In the genomic region with DNA sequence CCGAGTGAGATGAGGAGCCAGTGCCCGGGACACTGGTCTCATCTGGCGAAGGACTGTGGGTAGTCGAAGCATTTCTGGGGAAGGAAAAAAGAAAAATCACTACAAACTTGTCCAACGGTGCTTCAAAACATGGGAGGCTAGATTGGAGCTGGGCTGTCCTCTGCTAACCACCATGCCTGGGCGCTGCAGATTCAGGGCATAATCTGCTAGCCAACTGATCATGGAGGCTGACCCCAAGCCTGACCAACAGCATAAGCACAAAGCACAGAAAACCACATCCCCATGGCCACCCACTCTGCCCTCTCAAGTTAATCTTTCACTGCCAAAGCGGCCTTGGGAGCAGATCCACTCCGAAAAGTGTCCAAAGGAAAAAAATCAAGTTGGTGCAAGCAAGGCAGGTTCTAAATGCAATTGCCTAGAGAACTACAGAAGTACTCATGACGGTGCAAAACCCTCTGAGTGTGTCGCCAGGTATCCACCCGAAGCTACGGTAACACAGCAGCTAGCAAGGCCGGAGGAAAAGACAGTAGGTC, we compare ENCODE assay signal across 1 mouse cellular context.
TF ChIP-seq lines count a peak whose summit lies in the region.

No protein-coding gene starts in this region.

TF ChIP-seq in MEL, 35 proteins besides CTCF, POLR2A, EP300 and RAD21:
- TF ChIP-seq ZNF384 (IDR thresholded peaks at IDR 0.05; ENCODE audit: low read depth, low read length) (no peak), TAL1 (IDR thresholded peaks at IDR 0.05; ENCODE audit: low read length) (no peak), ETS1 (IDR thresholded peaks at IDR 0.05; ENCODE audit: low read depth, low read length) (no peak), NRF1 (IDR thresholded peaks at IDR 0.05; ENCODE audit: insufficient read depth, low read depth, low read length, poor library complexity, severe bottlenecking) (no peak), E2F4 (IDR thresholded peaks at IDR 0.05; ENCODE audit: borderline replicate concordance, low read depth, low read length) (no peak), MXI1 (IDR thresholded peaks at IDR 0.05; ENCODE audit: low read depth, low read length) (no peak), HCFC1 (IDR thresholded peaks at IDR 0.05; ENCODE audit: low read depth, low read length) (no peak), KAT2A (conservative IDR thresholded peaks at IDR 0.05; ENCODE audit: low read depth, low read length) (0 out of 2 replicates have a peak, but pooled peaks have one; percentile 11), JUND (IDR thresholded peaks at IDR 0.05; ENCODE audit: low read depth, low read length) (no peak), ZC3H11A (IDR thresholded peaks at IDR 0.05; ENCODE audit: low read depth, low read length) (no peak), MAX (IDR thresholded peaks at IDR 0.05; ENCODE audit: low read length) (no peak), POLR2AphosphoS2 (IDR thresholded peaks at IDR 0.05; ENCODE audit: low read length) (peak; percentile 12; the same call in 1 of the 2 replicates), SIN3A (IDR thresholded peaks at IDR 0.05; ENCODE audit: low read length) (0 out of 2 replicates have a peak, but pooled peaks have one; percentile 11), CHD1 (IDR thresholded peaks at IDR 0.05; ENCODE audit: low read depth, low read length) (peak; percentile 88; the same call in 1 of the 2 replicates), ELF1 (IDR thresholded peaks at IDR 0.05; ENCODE audit: low read depth, low read length) (no peak), SMC3 (IDR thresholded peaks at IDR 0.05; ENCODE audit: low read depth, low read length) (no peak), TBP (IDR thresholded peaks at IDR 0.05; ENCODE audit: low read depth, low read length) (no peak), MYB (IDR thresholded peaks at IDR 0.05; ENCODE audit: low read depth, low read length) (no peak), MAFK (IDR thresholded peaks at IDR 0.05; ENCODE audit: borderline replicate concordance, low read depth, low read length) (no peak)
